Mouse (Mus musculus) T-helper 2 cell (primary cell): ENCODE measurements around the gene Slc25a19.

Experiments
- in situ Hi-C: fragments of 300-600 bp; cut with MboI, MseI; formaldehyde crosslinking; loops from one replicate; pipeline ENCODE4 v1.15.1; 2025; ENCODE audit warnings: high pct_unique_total_duplicates

The Slc25a19 gene

GRCm38 (mm10) chr11:115627705-115628464 lies at the start of gene Slc25a19:
Slc25a19 (minus strand) TSS chr11:115628295.
- in situ Hi-C loops = loop anchor here (25.0 kb wide), 1 partner anchor 784 kb away; the partner anchor contains the start of gene Rnf157

GRCm38 (mm10) chr11:115677511-115677910 lies 49.4 kb upstream of the Slc25a19 start:
- in situ Hi-C loops = loop anchor here (5.0 kb wide), 1 partner anchor 35 kb away; no protein-coding TSS in a partner anchor

- in situ Hi-C loops = loop anchor here (5.0 kb wide), 1 partner anchor 34 kb away; no protein-coding TSS in a partner anchor
Measured at GRCm38 (mm10) chr11:115676738-115677137, 48.6 kb upstream of the Slc25a19 start.

- in situ Hi-C loops = no loop called here
Measured at GRCm38 (mm10) chr11:115674235-115674865, 46.3 kb upstream of the Slc25a19 start.

GRCm38 (mm10) chr11:115673471-115674234 lies 45.6 kb upstream of the Slc25a19 start:
- in situ Hi-C loops = no loop called here

- in situ Hi-C loops = no loop called here
Measured at GRCm38 (mm10) chr11:115672226-115672987, 44.3 kb upstream of the Slc25a19 start.

GRCm38 (mm10) chr11:115670451-115671050 lies 42.5 kb upstream of the Slc25a19 start:
- in situ Hi-C loops = no loop called here

GRCm38 (mm10) chr11:115663676-115664335 lies 35.7 kb upstream of the Slc25a19 start:
- in situ Hi-C loops = no loop called here

- in situ Hi-C loops = no loop called here
Measured at GRCm38 (mm10) chr11:115660376-115660775, 32.3 kb upstream of the Slc25a19 start.

- in situ Hi-C loops = no loop called here
Measured at GRCm38 (mm10) chr11:115658521-115658920, 30.4 kb upstream of the Slc25a19 start.

GRCm38 (mm10) chr11:115654128-115654527 lies 26.0 kb upstream of the Slc25a19 start:
- in situ Hi-C loops = no loop called here

GRCm38 (mm10) chr11:115653194-115653593 lies 25.1 kb upstream of the Slc25a19 start:
- in situ Hi-C loops = no loop called here

GRCm38 (mm10) chr11:115651680-115652079 lies 23.6 kb upstream of the Slc25a19 start:
- in situ Hi-C loops = no loop called here

GRCm38 (mm10) chr11:115649706-115650105 lies 21.6 kb upstream of the Slc25a19 start:
- in situ Hi-C loops = loop anchor here (25.0 kb wide), 1 partner anchor 763 kb away; the partner anchor contains the start of gene Rnf157

- in situ Hi-C loops = loop anchor here (25.0 kb wide), 1 partner anchor 765 kb away; the partner anchor contains the start of gene Rnf157
Measured at GRCm38 (mm10) chr11:115647459-115647858, 19.4 kb upstream of the Slc25a19 start.

- in situ Hi-C loops = loop anchor here (25.0 kb wide), 1 partner anchor 766 kb away; the partner anchor contains the start of gene Rnf157
Measured at GRCm38 (mm10) chr11:115646439-115646838, 18.3 kb upstream of the Slc25a19 start.

- in situ Hi-C loops = loop anchor here (25.0 kb wide), 1 partner anchor 767 kb away; the partner anchor contains the start of gene Rnf157
Measured at GRCm38 (mm10) chr11:115645498-115645897, 17.4 kb upstream of the Slc25a19 start.

- in situ Hi-C loops = loop anchor here (5.0 to 25.0 kb wide), 2 partner anchors 33 to 768 kb away; partner anchors contain the start of gene Rnf157
Measured at GRCm38 (mm10) chr11:115644308-115644707, 16.2 kb upstream of the Slc25a19 start.

- in situ Hi-C loops = loop anchor here (5.0 to 25.0 kb wide), 2 partner anchors 34 to 769 kb away; partner anchors contain the start of gene Rnf157
Measured at GRCm38 (mm10) chr11:115643265-115643664, 15.2 kb upstream of the Slc25a19 start.

- in situ Hi-C loops = loop anchor here (5.0 to 25.0 kb wide), 2 partner anchors 35 to 770 kb away; partner anchors contain the start of gene Rnf157
Measured at GRCm38 (mm10) chr11:115642705-115643104, 14.6 kb upstream of the Slc25a19 start.
